Mouse (Mus musculus) hindbrain, embryonic 10.5 days (tissue): ENCODE results near the gene Gimap9. TPM values are rescaled to one million over a fixed set of nuclear protein-coding genes. Genes with fewer than 3 reads are reported as not detected.

Experiments
- DNase-seq: peaks from one replicate; pipeline ENCODE4 v3.0.0-alpha.2; 2017; ENCODE audit warnings: low spot score
- H3K27ac ChIP-seq: fragments of 300-500 bp; sonication (generic); 2 replicates; pipeline ENCODE4 v1.5.1; 2016; ENCODE audit warnings: mild to moderate bottlenecking, moderate library complexity
- H3K27me3 ChIP-seq: fragments of 300-500 bp; sonication (generic); 2 replicates; pipeline ENCODE4 v1.6.1; 2016; ENCODE audit warnings: mild to moderate bottlenecking; ENCODE audit not compliant: poor library complexity, insufficient read depth, severe bottlenecking
- H3K36me3 ChIP-seq: fragments of 300-500 bp; sonication (generic); 2 replicates; pipeline ENCODE4 v1.6.1; 2016; ENCODE audit warnings: mild to moderate bottlenecking, moderate library complexity
- H3K4me1 ChIP-seq: fragments of 300-500 bp; sonication (generic); replicated peaks from 2 replicates; pipeline ENCODE4 v1.6.1; 2016; ENCODE audit warnings: mild to moderate bottlenecking
- H3K4me3 ChIP-seq: fragments of 300-500 bp; sonication (generic); 2 replicates; pipeline ENCODE4 v1.5.1; 2016; ENCODE audit warnings: mild to moderate bottlenecking, moderate library complexity
- H3K9me3 ChIP-seq: fragments of 300-500 bp; sonication (generic); 2 replicates; pipeline ENCODE4 v1.6.1; 2016; ENCODE audit warnings: mild to moderate bottlenecking, moderate library complexity
- WGBS: fragments of 180-500 bp; shearing (Covaris S2); methylation state at CpG from one replicate; pipeline ENCODE4 v1.1.7; 2016; 5-methylcytosine and 5-hydroxymethylcytosine counted together
- polyA plus RNA-seq: library from polyadenylated mRNA; unstranded; fragments of >200 nt; fragmentation: Nextera tagmentation; extraction: Ambion mirVana; gene quantifications from 2 replicates; pipeline ENCODE4 v1.2.1, GENCODE M21; 2016

Gene Gimap9
- polyA plus RNA-seq, 1 experiment from 2014 or later = 3.4 TPM

GRCm38 (mm10) chr6:48641391-48641790 is 34.5 kb upstream of the Gimap9 start:
- no peak overlapping the region for H3K27ac ChIP-seq
- no peak overlapping the region for H3K4me3 ChIP-seq
- no peaks in the 10 kb centered on the region for H3K9me3 ChIP-seq
- no peak for DNase-seq
- 80% methylated on average over 6 of the region's 6 CpGs for WGBS
- peaks cover 19% of the 10 kb centered on the region for H3K4me1 ChIP-seq
- peaks cover 6% of the 10 kb centered on the region; the same call in 1 of the 2 replicates for H3K27me3 ChIP-seq
- H3K36me3 ChIP-seq = no peaks in the 10 kb centered on the region

GRCm38 (mm10) chr6:48642764-48643292 is 33.1 kb upstream of the Gimap9 start:
- Histone ChIP-seq H3K27me3 (peaks cover 6% of the 10 kb centered on the region; the same call in 1 of the 2 replicates), H3K4me1 (peaks cover 5% of the 10 kb centered on the region; the same call in 1 of the 2 replicates), H3K9me3 (no peaks in the 10 kb centered on the region), H3K27ac (no peak overlapping the region), H3K36me3 (no peaks in the 10 kb centered on the region), H3K4me3 (no peak overlapping the region)
- 27% methylated on average over 4 of the region's 4 CpGs for WGBS
- no peak for DNase-seq

- no peak overlapping the region for H3K4me3 ChIP-seq
- WGBS = 17% methylated on average over 12 of the region's 12 CpGs
- H3K27ac ChIP-seq = no peak overlapping the region
- DNase-seq = peak; percentile 70
- no peaks in the 10 kb centered on the region for H3K4me1 ChIP-seq
- H3K36me3 ChIP-seq = no peaks in the 10 kb centered on the region
- H3K9me3 ChIP-seq = no peaks in the 10 kb centered on the region
- H3K27me3 ChIP-seq = peaks cover 6% of the 10 kb centered on the region; the same call in 1 of the 2 replicates
These were observed 30.1 kb upstream of the Gimap9 start for GRCm38 (mm10) chr6:48645660-48646308.

- no peaks in the 10 kb centered on the region for H3K36me3 ChIP-seq
- WGBS = 88% methylated on average over 4 of the region's 4 CpGs
- no peak overlapping the region for H3K4me3 ChIP-seq
- DNase-seq = no peak
- H3K9me3 ChIP-seq = no peaks in the 10 kb centered on the region
- peaks cover 6% of the 10 kb centered on the region; the same call in 1 of the 2 replicates for H3K27me3 ChIP-seq
- H3K4me1 ChIP-seq = no peaks in the 10 kb centered on the region
- no peak overlapping the region for H3K27ac ChIP-seq
These were observed 29.6 kb upstream of the Gimap9 start for GRCm38 (mm10) chr6:48646309-48646690.

- Histone ChIP-seq H3K27ac (0 out of 2 replicates have a peak within 1 kb of the TSS, but pooled peaks have one; percentile 29), H3K27me3 (peaks cover 6% of the 10 kb centered on the region; the same call in 1 of the 2 replicates), H3K9me3 (no peaks in the 10 kb centered on the region), H3K4me1 (no peaks in the 10 kb centered on the region), H3K36me3 (no peaks in the 10 kb centered on the region), H3K4me3 (no peak within 1 kb of the TSS)
- 56% methylated on average over 3 of the region's 3 CpGs for WGBS
- DNase-seq = no peak
These were observed 28.9 kb upstream of the Gimap9 start, which contains the start of gene Gimap8 for GRCm38 (mm10) chr6:48646995-48647394. TSS of gene Gimap8 (plus strand) at chr6:48647234.

- WGBS = 93% methylated on average over 2 of the region's 2 CpGs
- peaks cover 6% of the 10 kb centered on the region; the same call in 1 of the 2 replicates for H3K27me3 ChIP-seq
- H3K9me3 ChIP-seq = no peaks in the 10 kb centered on the region
- 0 out of 2 replicates have a peak overlapping the region, but pooled peaks have one; percentile 29 for H3K27ac ChIP-seq
- H3K4me3 ChIP-seq = no peak overlapping the region
- no peaks in the 10 kb centered on the region for H3K36me3 ChIP-seq
- H3K4me1 ChIP-seq = no peaks in the 10 kb centered on the region
- no peak for DNase-seq
These were observed 28.3 kb upstream of the Gimap9 start for GRCm38 (mm10) chr6:48647611-48648010.

- 83% methylated on average over 4 of the region's 4 CpGs for WGBS
- DNase-seq = no peak
- H3K9me3 ChIP-seq = no peaks in the 10 kb centered on the region
These were observed 27.1 kb upstream of the Gimap9 start for GRCm38 (mm10) chr6:48648779-48649178.

GRCm38 (mm10) chr6:48650041-48650440 is 25.9 kb upstream of the Gimap9 start:
- H3K4me1 ChIP-seq = no peaks in the 10 kb centered on the region
- H3K4me3 ChIP-seq = no peak overlapping the region
- H3K27me3 ChIP-seq = peaks cover 3% of the 10 kb centered on the region; the same call in 1 of the 2 replicates
- H3K36me3 ChIP-seq = no peaks in the 10 kb centered on the region
- WGBS = 88% methylated on average over 9 of the region's 9 CpGs
- H3K9me3 ChIP-seq = no peaks in the 10 kb centered on the region
- DNase-seq = no peak
- no peak overlapping the region for H3K27ac ChIP-seq

More at GRCm38 (mm10) chr6:48648779-48649178, 27.1 kb upstream of the Gimap9 start:
- H3K27me3 ChIP-seq = peaks cover 6% of the 10 kb centered on the region; the same call in 1 of the 2 replicates
- no peaks in the 10 kb centered on the region for H3K36me3 ChIP-seq
- H3K27ac ChIP-seq = no peak overlapping the region
- H3K4me1 ChIP-seq = no peaks in the 10 kb centered on the region
- H3K4me3 ChIP-seq = no peak overlapping the region

GRCm38 (mm10) chr6:48658721-48659120 is 17.2 kb upstream of the Gimap9 start:
- Histone ChIP-seq H3K4me1 (no peaks in the 10 kb centered on the region), H3K27ac (no peak overlapping the region), H3K27me3 (no peaks in the 10 kb centered on the region), H3K9me3 (no peaks in the 10 kb centered on the region), H3K36me3 (no peaks in the 10 kb centered on the region), H3K4me3 (no peak overlapping the region)
- WGBS = 80% methylated on average over 5 of the region's 5 CpGs
- no peak for DNase-seq

- DNase-seq = no peak
- no peaks in the 10 kb centered on the region for H3K9me3 ChIP-seq
These were observed 11.2 kb upstream of the Gimap9 start for GRCm38 (mm10) chr6:48664750-48665149.

GRCm38 (mm10) chr6:48665471-48665870 is 10.5 kb upstream of the Gimap9 start:
- no peaks in the 10 kb centered on the region for H3K4me1 ChIP-seq
- 89% methylated on average over 9 of the region's 9 CpGs for WGBS
- no peak overlapping the region for H3K4me3 ChIP-seq
- H3K27me3 ChIP-seq = no peaks in the 10 kb centered on the region
- no peak overlapping the region for H3K27ac ChIP-seq
- DNase-seq = no peak
- no peaks in the 10 kb centered on the region for H3K9me3 ChIP-seq
- H3K36me3 ChIP-seq = no peaks in the 10 kb centered on the region

More at GRCm38 (mm10) chr6:48664750-48665149, 11.2 kb upstream of the Gimap9 start:
- no peaks in the 10 kb centered on the region for H3K36me3 ChIP-seq
- H3K27me3 ChIP-seq = no peaks in the 10 kb centered on the region
- H3K4me3 ChIP-seq = no peak overlapping the region
- no peaks in the 10 kb centered on the region for H3K4me1 ChIP-seq
- no peak overlapping the region for H3K27ac ChIP-seq
- WGBS = 76% methylated on average over 4 of the region's 4 CpGs

- no peak overlapping the region for H3K4me3 ChIP-seq
- no peaks in the 10 kb centered on the region for H3K9me3 ChIP-seq
- no peak for DNase-seq
- H3K36me3 ChIP-seq = no peaks in the 10 kb centered on the region
- H3K27ac ChIP-seq = no peak overlapping the region
- no peaks in the 10 kb centered on the region for H3K4me1 ChIP-seq
- no peaks in the 10 kb centered on the region for H3K27me3 ChIP-seq
- 61% methylated on average over 7 of the region's 7 CpGs for WGBS
These were observed 9.8 kb upstream of the Gimap9 start for GRCm38 (mm10) chr6:48666159-48666586.

- Histone ChIP-seq H3K27ac (no peak overlapping the region), H3K4me1 (no peaks in the 10 kb centered on the region), H3K36me3 (no peaks in the 10 kb centered on the region), H3K27me3 (no peaks in the 10 kb centered on the region), H3K4me3 (no peak overlapping the region), H3K9me3 (no peaks in the 10 kb centered on the region)
- DNase-seq = no peak
These were observed 7.9 kb upstream of the Gimap9 start for GRCm38 (mm10) chr6:48668022-48668421.
